Mouse (Mus musculus): Measurements from ENCODE around the gene Whamm. TPM values are rescaled to one million over a fixed set of nuclear protein-coding genes. Genes with fewer than 3 reads are reported as not detected.

Whamm gene
- polyA plus RNA-seq, 1 experiment from 2014 or later: 4.3 TPM

- Histone ChIP-seq H3K36me3 (ENCODE audit: control insufficient read depth, insufficient read depth, low read length) (no peaks in the 10 kb centered on the region), H3K4me1 (ENCODE audit: control insufficient read depth, insufficient read depth, low read length) (peaks cover 4% of the 10 kb centered on the region), H3K27ac (ENCODE audit: low read length) (no peak overlapping the region), H3K27me3 (ENCODE audit: control insufficient read depth, insufficient read depth, low read depth, low read length) (no peaks in the 10 kb centered on the region), H3K9me3 (replicated peaks; ENCODE audit: control insufficient read depth, low read length, poor library complexity, severe bottlenecking) (no peaks in the 10 kb centered on the region), H3K9ac (ENCODE audit: low read depth, low read length) (no peak overlapping the region), H3K4me2 (ENCODE audit: low read length) (no peak overlapping the region), H3K4me3 (ENCODE audit: low read depth, low read length) (no peak overlapping the region)
- 95% methylated on average over 5 of the region's 5 CpGs for WGBS
- ATAC-seq: no peak
Observed at GRCm38 (mm10) chr7:81567396-81567795, 3.7 kb upstream of the Whamm start.

DNA sequence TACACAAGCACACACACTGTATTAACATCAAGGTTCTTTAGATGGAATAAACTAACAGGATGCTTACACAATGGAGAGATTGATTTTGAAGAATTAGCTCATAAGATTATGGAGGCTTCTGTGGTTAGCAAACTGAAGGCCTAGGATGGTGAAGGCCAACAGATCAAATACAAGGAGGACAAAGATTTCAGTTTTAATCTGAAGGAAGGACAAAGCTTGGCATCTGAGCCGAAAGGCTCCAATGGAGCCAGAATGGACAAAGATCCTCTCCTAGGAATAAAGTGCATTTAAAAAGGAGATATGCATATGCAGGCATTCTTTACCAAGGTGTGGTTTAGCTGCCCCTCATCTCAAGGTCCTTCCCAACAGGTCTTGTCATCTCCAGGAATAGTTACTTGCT is 1.2 kb upstream of the Whamm start:
- Histone ChIP-seq H3K4me3 (ENCODE audit: low read depth, low read length) (no peak overlapping the region), H3K36me3 (ENCODE audit: control insufficient read depth, insufficient read depth, low read length) (no peaks in the 10 kb centered on the region), H3K9me3 (replicated peaks; ENCODE audit: control insufficient read depth, low read length, poor library complexity, severe bottlenecking) (no peaks in the 10 kb centered on the region), H3K4me2 (ENCODE audit: low read length) (no peak overlapping the region), H3K27me3 (ENCODE audit: control insufficient read depth, insufficient read depth, low read depth, low read length) (no peaks in the 10 kb centered on the region), H3K9ac (ENCODE audit: low read depth, low read length) (no peak overlapping the region), H3K27ac (ENCODE audit: low read length) (no peak overlapping the region), H3K4me1 (ENCODE audit: control insufficient read depth, insufficient read depth, low read length) (peaks cover 18% of the 10 kb centered on the region)
- no peak for ATAC-seq
- WGBS: 89% methylated on average over 1 of the region's 1 CpGs

DNA sequence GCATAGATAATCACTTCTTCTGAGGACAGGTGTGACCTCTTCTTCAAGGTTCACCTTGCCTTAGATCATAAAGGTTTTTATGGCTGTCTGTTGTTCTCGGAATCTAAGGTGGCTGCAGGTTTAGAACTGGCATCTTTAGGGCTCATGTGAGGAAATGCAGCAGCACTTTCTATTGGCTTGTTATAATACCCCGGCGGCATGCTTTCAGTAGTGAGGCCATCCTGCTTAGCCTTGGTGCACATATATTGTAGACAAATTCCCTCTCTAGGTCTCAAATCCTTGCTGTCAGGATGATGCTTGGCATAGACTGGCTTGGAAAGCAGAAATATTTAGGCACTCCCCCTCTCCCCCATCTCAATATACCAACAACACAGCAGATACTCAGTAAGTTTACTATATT is 795 bp upstream of the Whamm start:
- H3K4me3 ChIP-seq (ENCODE audit: low read depth, low read length): no peak overlapping the region
- no peak for ATAC-seq
- H3K27ac ChIP-seq (ENCODE audit: low read length): no peak overlapping the region
- H3K9me3 ChIP-seq (replicated peaks; ENCODE audit: control insufficient read depth, low read length, poor library complexity, severe bottlenecking): no peaks in the 10 kb centered on the region
- no peak overlapping the region for H3K4me2 ChIP-seq (ENCODE audit: low read length)
- no peak overlapping the region for H3K9ac ChIP-seq (ENCODE audit: low read depth, low read length)
- 95% methylated on average over 3 of the region's 3 CpGs for WGBS
- no peaks in the 10 kb centered on the region for H3K27me3 ChIP-seq (ENCODE audit: control insufficient read depth, insufficient read depth, low read depth, low read length)
- no peaks in the 10 kb centered on the region for H3K36me3 ChIP-seq (ENCODE audit: control insufficient read depth, insufficient read depth, low read length)
- H3K4me1 ChIP-seq (ENCODE audit: control insufficient read depth, insufficient read depth, low read length): peaks cover 18% of the 10 kb centered on the region

GRCm38 (mm10) chr7:81570752-81571107 is 336 bp upstream of the Whamm start:
- H3K4me3 ChIP-seq (ENCODE audit: low read depth, low read length): peak overlapping the region; percentile 71
- peak overlapping the region; percentile 58 for H3K4me2 ChIP-seq (ENCODE audit: low read length)
- no peak overlapping the region for H3K9ac ChIP-seq (ENCODE audit: low read depth, low read length)
- no peaks in the 10 kb centered on the region for H3K9me3 ChIP-seq (replicated peaks; ENCODE audit: control insufficient read depth, low read length, poor library complexity, severe bottlenecking)
- no peaks in the 10 kb centered on the region for H3K27me3 ChIP-seq (ENCODE audit: control insufficient read depth, insufficient read depth, low read depth, low read length)
- peaks cover 18% of the 10 kb centered on the region for H3K4me1 ChIP-seq (ENCODE audit: control insufficient read depth, insufficient read depth, low read length)
- H3K27ac ChIP-seq (ENCODE audit: low read length): no peak overlapping the region
- 2% methylated on average over 5 of the region's 5 CpGs for WGBS
- H3K36me3 ChIP-seq (ENCODE audit: control insufficient read depth, insufficient read depth, low read length): no peaks in the 10 kb centered on the region
- peak; percentile 67 for ATAC-seq

DNA sequence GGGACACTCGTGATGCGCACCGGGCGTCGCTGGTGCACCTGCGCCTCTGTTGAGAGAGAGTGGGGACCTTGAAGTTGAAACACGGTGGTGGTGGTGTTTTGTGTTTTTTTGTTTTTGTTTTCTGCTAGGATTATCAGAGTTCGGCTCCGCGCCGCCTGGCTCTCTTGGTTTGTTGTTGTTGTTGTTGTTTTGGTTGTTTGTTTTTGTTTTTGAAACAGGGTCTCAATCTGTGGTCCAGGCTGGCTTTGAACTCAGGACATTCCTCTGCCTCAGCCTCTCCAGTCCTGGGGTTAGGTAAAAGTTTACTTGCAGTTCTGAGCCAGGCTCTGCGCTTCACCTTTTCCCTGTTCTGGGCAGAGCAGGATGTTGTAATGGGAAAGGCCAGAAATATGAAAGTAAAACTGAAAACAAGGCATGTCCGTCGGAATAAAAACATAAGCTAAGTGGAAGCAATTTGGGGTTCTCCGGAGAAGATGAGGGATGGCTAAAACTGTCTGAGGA is 925 bp downstream of the Whamm start:
- peak overlapping the region; percentile 58 for H3K4me2 ChIP-seq (ENCODE audit: low read length)
- peak overlapping the region; percentile 96 for H3K27ac ChIP-seq (ENCODE audit: low read length)
- H3K27me3 ChIP-seq (ENCODE audit: control insufficient read depth, insufficient read depth, low read depth, low read length): no peaks in the 10 kb centered on the region
- H3K4me3 ChIP-seq (ENCODE audit: low read depth, low read length): peak overlapping the region; percentile 71
- no peak for ATAC-seq
- H3K36me3 ChIP-seq (ENCODE audit: control insufficient read depth, insufficient read depth, low read length): no peaks in the 10 kb centered on the region
- 21% methylated on average over 15 of the region's 15 CpGs for WGBS
- H3K9ac ChIP-seq (ENCODE audit: low read depth, low read length): peak overlapping the region; percentile 79
- no peaks in the 10 kb centered on the region for H3K9me3 ChIP-seq (replicated peaks; ENCODE audit: control insufficient read depth, low read length, poor library complexity, severe bottlenecking)
- peaks cover 18% of the 10 kb centered on the region for H3K4me1 ChIP-seq (ENCODE audit: control insufficient read depth, insufficient read depth, low read length)

- Histone ChIP-seq H3K9ac (ENCODE audit: low read depth, low read length) (peak overlapping the region; percentile 22; the same call in 1 of the 2 replicates), H3K36me3 (ENCODE audit: control insufficient read depth, insufficient read depth, low read length) (no peaks in the 10 kb centered on the region), H3K27ac (ENCODE audit: low read length) (no peak overlapping the region), H3K4me3 (ENCODE audit: low read depth, low read length) (peak overlapping the region; percentile 71), H3K4me2 (ENCODE audit: low read length) (peak overlapping the region; percentile 58), H3K4me1 (ENCODE audit: control insufficient read depth, insufficient read depth, low read length) (peaks cover 18% of the 10 kb centered on the region), H3K9me3 (replicated peaks; ENCODE audit: control insufficient read depth, low read length, poor library complexity, severe bottlenecking) (no peaks in the 10 kb centered on the region), H3K27me3 (ENCODE audit: control insufficient read depth, insufficient read depth, low read depth, low read length) (no peaks in the 10 kb centered on the region)
- ATAC-seq: no peak
- 76% methylated on average over 6 of the region's 6 CpGs for WGBS
Observed at GRCm38 (mm10) chr7:81572610-81573268, 1.7 kb downstream of the Whamm start.

DNA sequence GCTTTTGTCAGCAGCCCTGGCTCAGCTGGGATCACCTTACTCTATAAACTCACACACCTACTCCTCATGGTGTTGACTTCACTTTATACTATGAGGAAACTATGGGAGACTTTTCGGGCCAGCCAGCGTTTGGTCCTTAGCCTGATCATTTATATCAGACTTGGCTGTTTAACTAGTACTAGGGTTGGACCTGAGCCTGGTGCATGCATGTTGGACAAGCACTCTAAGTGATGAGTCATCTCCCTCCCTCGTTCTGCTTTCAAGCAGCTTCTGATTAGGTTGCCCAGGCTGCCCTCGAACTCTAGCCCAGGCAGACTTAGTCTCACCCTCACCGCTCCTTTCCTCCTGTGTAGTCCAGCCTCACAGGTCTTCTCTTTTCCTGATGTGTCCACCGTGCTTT is 2.3 kb downstream of the Whamm start:
- ATAC-seq: no peak
- Histone ChIP-seq H3K9me3 (replicated peaks; ENCODE audit: control insufficient read depth, low read length, poor library complexity, severe bottlenecking) (no peaks in the 10 kb centered on the region), H3K36me3 (ENCODE audit: control insufficient read depth, insufficient read depth, low read length) (peaks cover 6% of the 10 kb centered on the region; the same call in 1 of the 2 replicates), H3K4me3 (ENCODE audit: low read depth, low read length) (no peak overlapping the region), H3K4me1 (ENCODE audit: control insufficient read depth, insufficient read depth, low read length) (peaks cover 18% of the 10 kb centered on the region), H3K4me2 (ENCODE audit: low read length) (no peak overlapping the region; the same call in 1 of the 2 replicates), H3K27me3 (ENCODE audit: control insufficient read depth, insufficient read depth, low read depth, low read length) (no peaks in the 10 kb centered on the region), H3K27ac (ENCODE audit: low read length) (no peak overlapping the region), H3K9ac (ENCODE audit: low read depth, low read length) (no peak overlapping the region)
- WGBS: 96% methylated on average over 6 of the region's 6 CpGs

GRCm38 (mm10) chr7:81573821-81574220 is 2.8 kb downstream of the Whamm start:
- WGBS: 94% methylated on average over 9 of the region's 9 CpGs
- no peak for ATAC-seq

GRCm38 (mm10) chr7:81575606-81576005 is 4.5 kb downstream of the Whamm start:
- no peak for ATAC-seq
- WGBS: 95% methylated on average over 10 of the region's 10 CpGs
- Histone ChIP-seq H3K36me3 (ENCODE audit: control insufficient read depth, insufficient read depth, low read length) (peaks cover 17% of the 10 kb centered on the region), H3K27ac (ENCODE audit: low read length) (no peak overlapping the region), H3K9me3 (replicated peaks; ENCODE audit: control insufficient read depth, low read length, poor library complexity, severe bottlenecking) (no peaks in the 10 kb centered on the region), H3K4me1 (ENCODE audit: control insufficient read depth, insufficient read depth, low read length) (peaks cover 18% of the 10 kb centered on the region), H3K4me3 (ENCODE audit: low read depth, low read length) (no peak overlapping the region), H3K4me2 (ENCODE audit: low read length) (no peak overlapping the region), H3K9ac (ENCODE audit: low read depth, low read length) (no peak overlapping the region), H3K27me3 (ENCODE audit: control insufficient read depth, insufficient read depth, low read depth, low read length) (no peaks in the 10 kb centered on the region)

More at GRCm38 (mm10) chr7:81573821-81574220, 2.8 kb downstream of the Whamm start:
- H3K4me1 ChIP-seq (ENCODE audit: control insufficient read depth, insufficient read depth, low read length): peaks cover 18% of the 10 kb centered on the region
- H3K9ac ChIP-seq (ENCODE audit: low read depth, low read length): no peak overlapping the region
- H3K27me3 ChIP-seq (ENCODE audit: control insufficient read depth, insufficient read depth, low read depth, low read length): no peaks in the 10 kb centered on the region
- H3K27ac ChIP-seq (ENCODE audit: low read length): no peak overlapping the region
- peaks cover 8% of the 10 kb centered on the region; the same call in 1 of the 2 replicates for H3K36me3 ChIP-seq (ENCODE audit: control insufficient read depth, insufficient read depth, low read length)
- H3K4me3 ChIP-seq (ENCODE audit: low read depth, low read length): no peak overlapping the region
- no peak overlapping the region for H3K4me2 ChIP-seq (ENCODE audit: low read length)
- no peaks in the 10 kb centered on the region for H3K9me3 ChIP-seq (replicated peaks; ENCODE audit: control insufficient read depth, low read length, poor library complexity, severe bottlenecking)

Data from midbrain, embryonic 16.5 days (tissue).